Mouse (Mus musculus) gonadal fat pad, adult 2 months (tissue): ENCODE data around the gene Zfp770. TPM values are rescaled to one million over a fixed set of nuclear protein-coding genes. Genes with fewer than 3 reads are reported as not detected.
"Not testable (repeated sequence)": the region's sequence is repeated elsewhere in the genome, so short reads cannot be mapped to it uniquely, and the experiment has no call there.

Source experiments
- DNase-seq: peaks from one replicate; pipeline ENCODE4 v3.0.0-alpha.2; 2012; ENCODE audit warnings: low read depth
- polyA plus RNA-seq: library from polyadenylated mRNA; depleted of rRNA; stranded (reverse); fragments of >200 nt; gene quantifications from 2 replicates; pipeline ENCODE4 v1.2.3, GENCODE M21; 2012; rRNA removed

Gene Zfp770
- polyA plus RNA-seq: 1.5 and 1.7 TPM in 2 replicates

GRCm38 (mm10) chr2:114200932-114201559 lies at the start of gene Zfp770:
Gene Zfp770, minus strand, starts transcription at chr2:114201469.
- DNase-seq: no peak

DNA sequence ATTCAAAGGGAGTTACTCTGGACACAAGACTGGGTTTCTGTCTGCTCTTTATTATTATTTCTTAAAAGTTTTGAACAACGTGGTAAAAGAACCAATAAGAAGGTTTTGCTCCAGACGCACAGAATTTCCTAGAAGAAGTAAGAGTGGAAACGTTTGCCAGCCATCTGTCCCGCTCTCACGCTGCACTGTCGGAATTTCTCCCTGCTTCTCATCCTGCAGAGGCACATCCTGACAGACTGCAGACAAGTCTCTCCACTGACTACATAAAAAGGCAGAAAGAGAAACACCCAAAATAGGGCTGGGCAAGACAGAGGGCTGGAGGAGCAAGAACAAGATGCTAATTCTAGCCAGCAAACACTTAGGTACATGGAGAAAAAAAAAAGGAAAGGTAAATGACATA lies 48.2 kb upstream of the Zfp770 start:
- DNase-seq: no peak

GRCm38 (mm10) chr2:114237639-114238038 lies 36.4 kb upstream of the Zfp770 start:
- DNase-seq: no peak

DNA sequence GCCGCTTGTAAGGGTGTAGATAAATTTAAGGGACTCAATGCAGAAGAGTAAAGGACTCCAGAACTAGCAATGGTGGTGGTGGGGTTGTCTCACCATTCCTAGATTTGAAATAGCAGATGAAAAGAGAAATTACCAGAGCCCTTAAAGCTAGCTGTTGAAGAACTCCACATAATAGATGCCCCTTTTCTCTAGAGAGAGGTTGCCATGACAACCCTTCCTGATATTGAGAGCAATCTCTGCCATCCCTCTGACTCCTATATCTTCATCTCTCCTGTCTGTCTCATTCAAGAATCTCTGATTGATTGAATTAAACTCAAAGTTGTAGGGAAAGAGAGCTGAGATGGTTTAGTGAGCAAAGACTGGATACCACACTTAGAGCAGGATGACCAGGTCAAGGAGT lies 35.3 kb upstream of the Zfp770 start:
- no peak for DNase-seq

GRCm38 (mm10) chr2:114235584-114235983 lies 34.3 kb upstream of the Zfp770 start:
- DNase-seq: no peak

DNA sequence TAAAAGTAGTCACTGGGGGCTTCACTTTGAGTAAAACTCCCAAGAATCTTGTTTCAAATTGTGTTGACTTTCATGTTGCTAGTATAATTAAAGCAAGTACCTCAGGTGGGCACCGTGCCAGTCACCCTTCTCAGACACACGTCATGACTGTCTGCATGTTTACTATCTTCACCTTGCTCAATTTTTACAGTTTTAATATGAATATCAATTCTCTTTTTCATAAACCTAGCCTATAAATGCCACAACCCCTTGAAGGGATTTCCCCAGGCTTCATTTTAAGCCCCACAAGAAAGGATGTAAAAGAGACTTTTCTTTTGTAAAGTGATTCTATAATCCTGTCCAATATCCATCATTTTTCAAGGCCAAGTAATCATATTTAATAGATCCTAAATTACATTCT lies 30.0 kb upstream of the Zfp770 start:
- DNase-seq: no peak

- no peak for DNase-seq
These were observed 27.4 kb upstream of the Zfp770 start for GRCm38 (mm10) chr2:114228672-114229071.

DNA sequence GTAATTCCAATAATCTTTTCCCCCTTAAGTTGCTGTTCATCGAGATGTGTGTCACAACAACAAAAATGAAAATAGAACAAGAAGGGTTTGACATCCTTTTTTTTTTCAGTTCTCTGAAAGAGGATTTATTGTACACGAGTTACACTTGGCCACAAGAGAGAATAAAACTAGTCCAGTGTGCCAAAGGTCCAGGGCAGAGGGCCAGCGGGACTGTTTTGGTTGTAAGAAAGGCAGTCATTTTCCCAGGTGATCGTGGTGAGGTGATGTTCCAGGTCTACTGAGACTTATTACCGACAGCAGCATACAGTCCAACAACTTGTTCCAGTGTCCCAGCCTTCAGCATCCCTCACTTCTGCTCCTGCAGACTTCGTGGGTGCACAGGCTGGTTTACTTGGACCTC lies 3.8 kb upstream of the Zfp770 start:
- DNase-seq: no peak

- no peak for DNase-seq
These were observed 305 bp upstream of the Zfp770 start for GRCm38 (mm10) chr2:114201574-114201973.

- DNase-seq: no peak
These were observed 4.8 kb downstream of the Zfp770 start for GRCm38 (mm10) chr2:114196421-114196820.

DNA sequence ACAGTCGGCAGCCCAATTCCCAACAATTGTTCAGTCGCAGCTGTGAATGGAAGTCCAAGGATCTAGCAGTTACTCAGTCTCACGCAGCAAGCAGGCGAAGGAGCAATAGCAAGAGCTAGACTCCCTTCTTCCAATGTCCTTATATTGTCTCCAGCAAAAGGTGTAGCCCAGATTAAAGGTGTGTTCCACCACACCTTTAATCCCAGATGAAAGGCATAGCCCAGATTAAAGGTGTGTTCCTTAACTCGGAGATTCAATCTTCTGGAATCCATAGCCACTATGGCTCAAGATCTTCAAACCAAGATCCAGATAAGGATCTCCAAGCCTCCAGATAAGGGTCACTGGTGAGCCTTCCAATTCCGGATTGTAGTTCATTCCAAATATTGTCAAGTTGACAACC lies 14.3 kb downstream of the Zfp770 start, which contains the start of gene Aqr:
Aqr (minus strand) TSS at position 101 of the 400 bp plus-strand sequence.
- DNase-seq: not testable (repeated sequence)

- DNase-seq: no peak
These were observed 23.2 kb downstream of the Zfp770 start for GRCm38 (mm10) chr2:114177802-114178733.

- peak; percentile 14 for DNase-seq
These were observed 26.4 kb downstream of the Zfp770 start for GRCm38 (mm10) chr2:114174651-114175484.

DNA sequence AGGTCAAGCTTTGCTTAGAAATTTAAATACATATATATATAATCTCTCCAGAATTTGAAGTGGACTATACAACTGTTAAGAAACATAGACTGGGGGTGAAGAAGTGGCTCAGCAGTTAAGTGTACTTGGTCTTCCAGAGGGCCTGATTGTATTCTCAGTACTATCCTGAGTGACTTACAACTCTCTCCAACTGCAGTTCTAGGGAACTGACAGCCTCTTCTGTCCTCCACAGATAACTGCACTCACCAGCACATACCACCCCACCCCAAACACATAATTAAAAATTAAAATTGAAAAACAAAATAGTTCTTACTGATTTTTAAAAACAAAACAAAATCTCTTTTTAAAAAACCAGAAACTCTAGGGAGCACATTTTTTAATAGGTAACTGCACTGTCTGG lies 28.0 kb downstream of the Zfp770 start:
- DNase-seq: no peak

DNA sequence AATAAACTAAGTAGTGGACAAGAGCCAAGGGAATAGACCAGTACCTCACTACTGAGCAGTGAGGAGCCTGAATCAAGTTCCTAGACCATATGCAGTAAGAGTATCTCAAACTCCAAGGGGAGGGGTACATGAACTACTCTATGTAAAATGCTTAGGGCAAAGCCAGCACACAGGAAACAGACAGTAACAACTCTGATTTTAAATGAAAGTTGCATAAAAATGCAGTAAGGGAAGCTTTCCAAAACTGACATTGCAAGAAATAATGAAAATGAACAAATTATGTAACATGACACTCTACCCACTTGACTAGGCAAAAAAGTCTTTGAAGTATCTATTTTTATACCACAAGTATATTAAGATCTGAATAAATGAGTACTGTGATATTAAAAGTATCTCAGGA lies 33.4 kb downstream of the Zfp770 start:
- DNase-seq: no peak

DNA sequence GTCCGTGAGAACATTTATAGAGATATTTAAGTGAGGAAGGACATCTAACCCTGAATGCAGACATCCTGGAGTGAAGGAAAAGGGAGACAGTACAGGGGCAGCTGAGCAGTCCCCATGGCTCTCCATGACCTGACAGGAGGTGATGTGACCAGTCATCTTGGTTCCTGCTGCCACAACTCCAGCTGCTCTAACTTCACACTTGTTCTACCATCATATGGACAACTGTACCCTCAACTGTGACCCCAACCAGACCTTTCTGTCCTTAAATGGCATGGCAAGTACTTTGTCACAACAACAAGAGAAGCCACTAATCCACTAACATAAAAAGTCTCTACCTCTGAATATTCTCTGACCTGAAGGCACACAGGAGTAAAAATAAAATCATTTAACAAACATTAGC lies 39.3 kb downstream of the Zfp770 start:
- no peak for DNase-seq

DNA sequence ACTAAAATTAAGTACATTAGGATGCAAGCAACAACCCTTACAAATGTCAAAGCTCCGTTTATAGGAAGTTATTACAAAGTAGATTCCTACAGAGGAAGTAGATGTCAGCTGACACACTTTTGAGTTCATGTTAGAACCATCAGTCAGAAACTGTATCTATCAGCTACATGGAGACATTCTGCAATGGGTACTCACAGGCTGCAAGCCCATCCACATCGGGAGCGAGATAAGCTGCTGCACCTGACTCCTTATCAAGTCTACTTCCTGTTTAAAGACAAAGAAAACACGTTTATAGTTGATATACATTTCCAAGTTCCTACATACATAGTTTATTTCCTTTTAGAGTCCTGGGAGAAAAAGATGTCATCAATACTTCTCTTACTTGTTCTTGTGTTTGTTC lies 43.9 kb downstream of the Zfp770 start:
- DNase-seq: no peak

- DNase-seq: no peak
These were observed 44.6 kb downstream of the Zfp770 start for GRCm38 (mm10) chr2:114156639-114157038.

DNA sequence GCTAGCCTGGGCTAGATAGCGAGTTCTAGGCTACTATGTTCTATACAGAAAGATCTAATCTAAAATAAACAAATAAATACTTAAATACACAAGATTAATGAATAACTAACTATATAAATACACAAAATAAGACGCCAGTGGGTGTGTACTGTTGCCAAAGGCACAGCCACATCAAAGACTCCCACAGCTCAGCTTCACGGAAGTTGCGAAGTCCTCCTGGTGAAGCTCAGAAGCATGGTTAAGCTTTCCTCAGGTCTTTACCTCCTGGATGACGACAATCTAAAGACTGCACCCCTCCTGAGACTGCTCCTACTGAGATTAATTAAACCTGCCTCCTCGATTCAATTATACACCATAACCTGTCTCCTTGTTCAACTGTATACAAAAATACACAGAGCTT lies 48.0 kb downstream of the Zfp770 start:
- no peak for DNase-seq

GRCm38 (mm10) chr2:114146864-114147458 lies 54.3 kb downstream of the Zfp770 start:
- no peak for DNase-seq

DNA sequence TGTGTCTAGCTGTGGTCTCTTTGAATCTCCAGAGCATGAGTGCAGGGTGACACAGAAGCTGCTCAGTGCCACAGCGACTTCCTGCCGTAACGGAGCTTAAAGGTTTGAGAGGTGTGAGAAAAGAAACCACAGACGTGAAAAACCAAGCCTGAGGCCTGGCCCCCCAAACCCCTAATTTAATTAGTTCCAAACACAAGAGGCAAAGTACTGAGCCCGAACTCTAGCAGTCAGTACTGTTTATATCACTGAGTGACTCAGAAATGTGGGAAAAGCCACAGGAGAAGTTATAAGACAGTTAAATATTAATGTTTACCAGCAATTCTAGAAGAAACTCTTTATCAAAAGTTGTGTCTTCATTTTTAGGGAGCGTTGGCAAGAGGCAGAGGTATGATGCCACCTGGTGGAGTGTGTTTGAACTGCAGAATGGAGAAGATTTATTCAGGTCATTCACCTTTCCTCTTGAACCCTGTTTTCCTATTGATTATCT lies 55.9 kb downstream of the Zfp770 start:
- no peak for DNase-seq

DNA sequence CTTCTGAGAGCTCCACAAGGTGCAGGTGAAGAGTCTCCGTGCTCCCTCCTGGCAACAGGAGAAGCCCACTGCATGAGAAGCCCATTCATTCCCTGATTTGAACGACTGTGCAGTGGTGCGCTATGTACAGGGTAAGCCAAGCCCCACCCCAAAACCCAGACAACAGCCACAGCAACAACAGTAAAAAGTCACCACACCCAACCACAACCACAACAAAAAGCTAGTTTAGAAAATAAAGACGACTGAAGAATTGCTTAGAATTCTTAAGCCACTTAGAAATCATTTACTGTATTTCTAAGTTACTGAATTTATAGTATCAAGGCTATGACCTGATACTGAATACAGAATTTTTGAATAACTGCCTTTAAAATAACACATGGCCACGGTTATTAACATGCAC lies 56.4 kb downstream of the Zfp770 start:
- no peak for DNase-seq
